Mouse (Mus musculus): ENCODE results near the gene Cyb5r4.

DNA sequence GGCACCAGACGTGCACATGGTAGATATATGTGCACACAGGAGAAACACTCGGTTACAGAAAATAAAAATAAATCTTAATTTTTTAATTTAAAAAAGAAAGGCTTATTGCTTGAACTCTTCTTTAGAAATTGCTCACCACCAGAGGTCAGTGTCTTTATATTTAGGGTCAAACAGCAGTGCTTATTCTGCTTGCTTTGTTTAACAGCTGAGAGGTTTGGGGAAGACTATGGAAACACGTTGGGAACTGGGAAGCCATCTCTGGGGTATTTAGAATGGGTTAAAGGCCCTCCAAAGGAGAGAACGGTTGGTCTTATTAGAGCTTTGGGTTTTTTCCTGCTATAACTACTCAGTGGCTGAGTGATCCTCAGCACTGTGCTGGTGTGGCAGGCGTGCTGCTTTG, 40.5 kb downstream of the Cyb5r4 start:
- TF ChIP-seq CTCF (IDR thresholded peaks at IDR 0.05; ENCODE audit: control insufficient read depth, insufficient read depth, insufficient read length) (no peak), USF1 (IDR thresholded peaks at IDR 0.05; ENCODE audit: low read depth) (no peak), MYOD1 (IDR thresholded peaks at IDR 0.05; ENCODE audit: control insufficient read depth, insufficient read length, low read depth) (no peak), FOSL1 (IDR thresholded peaks at IDR 0.05; ENCODE audit: insufficient read depth, low read length, poor library complexity, severe bottlenecking) (no peak), CEBPB (IDR thresholded peaks at IDR 0.05; ENCODE audit: low read depth) (no peak)
